Mouse (Mus musculus) large intestine, adult 2 months (tissue): ENCODE measurements around the gene Spsb1. TPM values are rescaled to one million over a fixed set of nuclear protein-coding genes. Genes with fewer than 3 reads are reported as not detected.

ENCODE experiments used
- DNase-seq: peaks from one replicate; pipeline ENCODE4 v3.0.0-alpha.2; 2012; ENCODE audit warnings: low read depth, low spot score
- WGBS: fragments of 180-500 bp; shearing (Covaris S2); methylation state at CpG from one replicate; pipeline ENCODE4 v1.1.7; 2018; 5-methylcytosine and 5-hydroxymethylcytosine counted together
- polyA plus RNA-seq: library from polyadenylated mRNA; depleted of rRNA; stranded (reverse); fragments of >200 nt; gene quantifications from 2 replicates; pipeline ENCODE4 v1.2.3, GENCODE M21; 2012

Gene Spsb1
- polyA plus RNA-seq, 1 experiment, result 21.5 TPM

- no peak for DNase-seq
- WGBS, result 53% methylated on average over 11 of the region's 11 CpGs
These were observed 61.2 kb downstream of the Spsb1 start for GRCm38 (mm10) chr4:149893611-149894151.

DNA sequence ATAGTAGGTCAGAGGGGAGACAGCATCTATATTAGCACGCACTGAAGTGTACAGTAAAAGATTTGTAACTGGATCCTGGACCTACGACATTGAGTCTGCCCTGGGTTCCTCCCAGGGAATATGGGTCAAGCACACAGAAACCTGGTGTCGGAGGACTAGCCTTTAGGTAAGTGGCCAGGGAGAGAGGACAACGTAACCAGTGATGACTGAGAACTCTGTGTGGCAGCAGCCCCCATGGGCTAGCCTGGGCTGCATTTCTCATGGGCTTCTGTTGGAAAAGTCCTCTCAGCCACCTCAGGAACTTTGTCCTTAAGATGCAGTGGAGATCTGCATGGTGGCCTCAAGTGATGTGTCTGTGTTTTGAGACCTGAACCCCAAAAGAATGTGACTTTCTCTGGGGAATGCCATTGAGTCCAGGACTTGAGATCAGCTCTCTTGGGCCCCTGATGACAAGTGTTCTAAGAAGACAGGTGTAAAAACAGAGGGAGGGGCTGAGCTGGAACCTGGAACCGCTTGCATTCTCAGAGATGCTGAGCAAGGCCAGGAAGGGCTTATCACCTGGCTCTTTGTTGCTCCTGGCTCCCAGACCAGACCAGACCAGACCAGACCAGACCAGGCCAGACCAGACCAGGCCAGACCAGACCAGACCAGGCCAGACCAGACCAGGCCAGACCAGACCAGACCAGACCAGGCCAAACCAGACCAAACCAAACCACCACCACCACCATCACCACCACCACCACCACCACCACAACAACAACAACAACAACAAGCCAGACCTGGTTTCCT, 63.5 kb downstream of the Spsb1 start:
- 94% methylated on average over 5 of the region's 5 CpGs for WGBS
- no peak for DNase-seq

DNA sequence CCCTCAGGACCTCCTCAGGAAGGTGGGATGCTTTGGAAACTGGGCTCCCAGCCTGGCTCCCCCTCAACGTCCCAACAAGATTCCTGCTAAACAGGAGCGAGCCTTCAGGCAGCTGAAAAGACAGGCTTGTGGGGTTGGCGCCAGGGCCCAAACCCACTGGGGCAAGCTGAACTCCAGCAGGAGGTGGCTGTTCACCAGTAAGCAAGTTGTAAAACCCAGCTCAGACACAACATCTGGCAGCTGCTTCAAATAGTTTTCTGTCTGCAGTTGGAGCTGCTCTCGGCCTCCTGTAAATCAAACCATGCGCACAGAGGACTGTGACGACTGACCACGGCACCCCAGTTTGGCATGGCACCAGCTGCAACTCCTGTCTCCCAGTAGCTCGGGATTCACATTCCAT, 64.3 kb downstream of the Spsb1 start:
- DNase-seq, result no peak
- WGBS, result 61% methylated on average over 8 of the region's 8 CpGs

DNA sequence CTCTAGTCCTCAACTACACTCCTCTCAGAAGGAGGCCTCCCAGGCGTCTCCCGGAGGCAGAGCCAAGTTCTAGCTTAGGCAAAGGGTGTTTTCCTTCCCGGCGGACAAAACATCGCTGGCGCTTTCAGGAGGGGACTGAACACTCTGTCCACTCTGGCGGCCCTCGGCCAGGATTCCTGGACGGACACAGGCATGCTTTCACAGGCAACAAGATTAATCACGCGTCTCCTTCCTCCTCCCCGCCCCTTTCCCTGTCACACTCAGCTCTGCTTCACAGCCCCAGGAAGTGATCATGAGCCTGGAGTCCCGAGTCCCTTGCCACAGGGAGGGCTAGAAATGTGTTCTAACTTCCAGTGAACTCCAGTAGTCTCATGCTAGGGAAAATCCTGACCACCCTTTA, 65.0 kb downstream of the Spsb1 start:
- 22% methylated on average over 13 of the region's 13 CpGs for WGBS
- DNase-seq, result no peak

GRCm38 (mm10) chr4:149888736-149889470, 65.9 kb downstream of the Spsb1 start:
- DNase-seq, result no peak
- 84% methylated on average over 20 of the region's 20 CpGs for WGBS

DNA sequence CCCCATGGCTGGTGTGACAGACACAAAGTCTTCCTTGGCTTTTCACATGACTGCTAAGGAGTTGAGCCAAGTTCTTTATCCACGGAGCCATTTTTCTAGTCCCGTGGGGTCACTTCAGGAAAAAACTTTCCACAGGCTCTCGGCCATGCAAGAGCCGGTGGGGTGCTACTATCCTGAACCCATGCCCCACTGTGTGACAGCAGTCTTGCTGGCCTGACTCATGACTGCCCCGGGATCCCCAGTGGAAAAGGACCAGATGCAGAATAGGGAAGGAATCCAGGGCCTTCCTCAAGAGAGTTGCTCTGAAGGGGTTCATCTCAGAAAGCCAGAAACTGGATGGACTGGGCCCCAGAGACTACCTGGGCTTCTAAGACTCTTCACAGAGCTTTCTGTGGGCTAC, 66.7 kb downstream of the Spsb1 start:
- DNase-seq, result no peak
- WGBS, result 64% methylated on average over 5 of the region's 5 CpGs

DNA sequence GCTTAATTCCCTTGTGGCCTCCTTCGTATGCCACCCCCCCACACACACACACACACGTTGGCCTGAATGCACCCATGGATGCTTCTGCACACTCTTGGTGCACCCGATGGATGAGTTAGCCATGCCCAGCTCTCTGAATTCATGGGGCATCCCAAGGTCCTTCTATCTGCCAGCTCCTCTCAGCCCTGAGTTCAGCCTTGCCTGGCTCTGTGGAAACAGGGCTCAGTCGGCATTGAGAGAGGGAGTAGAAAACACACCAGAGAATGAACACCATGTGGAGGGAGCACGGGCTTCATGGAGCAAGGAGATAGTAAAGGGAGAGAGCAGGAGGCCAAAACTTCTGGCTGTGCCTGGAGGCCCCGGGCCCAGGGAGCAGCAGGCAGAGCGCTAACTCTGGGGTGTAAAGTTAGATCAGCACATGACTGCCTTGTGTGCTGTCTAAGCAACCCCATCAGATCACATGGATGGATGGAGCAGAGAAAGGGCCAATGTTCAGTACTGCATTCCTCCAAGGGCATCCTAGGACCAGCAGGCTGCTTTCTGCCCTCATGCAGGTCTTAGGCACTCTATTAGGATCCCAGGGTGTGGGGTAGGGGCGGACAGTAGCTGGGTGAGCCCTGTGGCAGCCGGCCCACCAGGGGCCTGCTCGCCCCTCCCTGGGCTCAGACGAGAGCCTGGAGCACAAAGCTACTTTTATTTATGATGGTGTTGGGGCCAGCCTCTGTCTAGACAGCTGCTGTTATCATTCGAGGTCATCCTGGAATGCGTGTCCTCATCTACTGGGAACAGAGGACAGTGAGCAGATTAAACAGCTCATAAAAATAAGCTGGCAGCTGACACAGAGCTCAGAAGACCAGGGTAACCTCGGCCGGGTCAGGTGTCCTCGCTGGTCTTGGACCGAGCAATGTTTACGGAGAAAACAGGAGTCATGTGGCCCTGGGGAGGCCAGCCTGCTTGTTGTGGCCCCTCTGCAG, 68.3 kb downstream of the Spsb1 start:
- 45% methylated on average over 18 of the region's 18 CpGs for WGBS
- no peak for DNase-seq

GRCm38 (mm10) chr4:149883990-149884389, 70.9 kb downstream of the Spsb1 start:
- 36% methylated on average over 10 of the region's 10 CpGs for WGBS
- DNase-seq, result no peak

- DNase-seq, result no peak
- 79% methylated on average over 17 of the region's 17 CpGs for WGBS
These were observed 72.5 kb downstream of the Spsb1 start for GRCm38 (mm10) chr4:149882139-149882916.

- 75% methylated on average over 5 of the region's 5 CpGs for whole genome bisulfite sequencing
- no peak for DNase-seq
These were observed 73.9 kb downstream of the Spsb1 start for GRCm38 (mm10) chr4:149880908-149881307.

- DNase-seq, result no peak
- WGBS, result 87% methylated on average over 11 of the region's 11 CpGs
These were observed 74.9 kb downstream of the Spsb1 start for GRCm38 (mm10) chr4:149879980-149880379.

DNA sequence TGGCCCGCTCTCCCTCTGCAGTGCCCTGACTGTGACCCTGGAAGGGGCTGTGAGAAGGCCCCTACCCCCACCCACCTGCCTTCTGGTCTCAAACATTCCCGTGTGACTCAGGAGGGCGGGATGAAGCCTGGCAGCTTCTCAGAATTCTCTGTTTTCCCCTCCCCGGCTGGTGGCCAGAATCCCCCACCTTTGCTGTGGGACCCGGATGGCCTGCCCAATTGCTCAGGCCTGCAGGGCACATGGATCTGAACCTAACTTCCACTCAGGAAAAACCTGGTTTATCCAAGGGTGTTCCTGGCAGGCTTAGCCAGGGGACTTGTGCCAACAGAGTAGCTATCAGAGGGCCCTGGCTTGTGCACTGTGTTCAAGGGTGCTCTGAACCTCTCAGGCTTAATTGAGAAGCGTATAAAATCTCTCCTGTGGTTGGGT, 76.8 kb downstream of the Spsb1 start:
- WGBS, result 67% methylated on average over 6 of the region's 6 CpGs
- DNase-seq, result no peak

DNA sequence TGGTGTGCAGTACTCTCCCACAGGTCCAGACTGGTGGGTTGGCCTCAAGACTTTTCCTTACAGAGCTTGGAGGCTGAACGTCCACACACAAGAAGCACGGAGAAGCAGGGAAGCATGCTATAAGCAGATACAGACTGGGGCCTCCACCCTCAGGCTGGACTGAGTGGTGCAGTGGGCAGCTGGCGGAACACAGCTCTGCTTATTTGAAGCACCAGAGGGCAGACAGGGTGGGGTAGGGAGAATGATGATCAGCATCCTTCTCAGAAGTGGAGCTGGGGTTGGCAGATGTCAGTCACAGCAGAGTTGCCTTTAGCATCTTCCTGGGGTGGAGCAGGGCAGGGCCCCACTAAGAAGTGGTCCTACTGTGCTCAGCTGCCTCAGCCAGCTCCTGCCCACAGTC, 77.6 kb downstream of the Spsb1 start:
- no peak for DNase-seq
- WGBS, result 61% methylated on average over 3 of the region's 3 CpGs

DNA sequence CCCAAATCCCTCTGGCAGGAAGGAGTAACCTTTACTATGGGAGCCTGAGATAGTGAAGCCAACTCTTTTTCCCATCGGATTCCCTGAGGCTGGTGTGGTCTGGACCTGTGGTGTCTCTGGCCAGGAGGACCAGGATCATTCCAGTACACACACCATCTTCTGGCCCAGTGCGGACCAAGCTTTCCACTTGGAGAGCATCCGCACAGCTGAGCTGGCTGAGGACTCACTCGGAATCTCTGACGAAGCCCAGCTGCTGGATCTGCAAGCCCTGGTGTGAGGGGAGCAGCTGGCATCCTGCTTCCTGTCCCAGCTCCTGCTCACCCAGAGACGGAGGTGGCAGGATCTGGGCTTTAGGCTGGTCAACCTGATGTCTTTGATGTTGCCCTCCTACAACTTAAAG, 78.1 kb downstream of the Spsb1 start:
- WGBS, result 68% methylated on average over 6 of the region's 6 CpGs
- no peak for DNase-seq

DNA sequence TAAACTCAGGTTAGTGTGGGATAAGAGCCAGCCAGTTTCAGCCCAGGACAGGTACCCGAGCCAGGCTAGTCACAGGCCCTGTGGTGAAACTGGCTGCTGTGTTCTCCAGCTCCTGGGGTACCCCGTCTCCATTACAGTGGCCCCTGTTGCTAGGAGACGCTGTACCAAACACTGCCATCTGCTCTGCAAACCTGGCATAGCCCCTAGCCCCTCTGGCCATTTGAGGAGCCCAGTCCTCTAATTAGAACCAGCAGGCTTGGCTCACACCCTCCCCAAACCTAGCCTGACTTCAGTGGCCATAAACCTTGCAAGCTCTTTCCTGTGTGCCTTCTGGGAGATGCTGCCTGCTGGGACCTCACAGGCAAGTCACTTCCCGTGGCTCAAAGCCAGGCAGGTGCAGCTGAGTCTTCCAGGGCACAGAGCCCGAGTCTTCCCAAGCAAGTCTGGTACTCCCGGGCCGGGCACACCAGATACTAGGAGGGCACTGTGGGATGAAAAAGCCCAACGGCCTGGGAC, 78.8 kb downstream of the Spsb1 start:
- 45% methylated on average over 8 of the region's 8 CpGs for WGBS
- DNase-seq, result no peak

- no peak for DNase-seq
- WGBS, result 67% methylated on average over 6 of the region's 6 CpGs
These were observed 79.5 kb downstream of the Spsb1 start for GRCm38 (mm10) chr4:149875296-149875695.

GRCm38 (mm10) chr4:149872236-149872635, 82.6 kb downstream of the Spsb1 start:
- no peak for DNase-seq
- 61% methylated on average over 6 of the region's 6 CpGs for WGBS

DNA sequence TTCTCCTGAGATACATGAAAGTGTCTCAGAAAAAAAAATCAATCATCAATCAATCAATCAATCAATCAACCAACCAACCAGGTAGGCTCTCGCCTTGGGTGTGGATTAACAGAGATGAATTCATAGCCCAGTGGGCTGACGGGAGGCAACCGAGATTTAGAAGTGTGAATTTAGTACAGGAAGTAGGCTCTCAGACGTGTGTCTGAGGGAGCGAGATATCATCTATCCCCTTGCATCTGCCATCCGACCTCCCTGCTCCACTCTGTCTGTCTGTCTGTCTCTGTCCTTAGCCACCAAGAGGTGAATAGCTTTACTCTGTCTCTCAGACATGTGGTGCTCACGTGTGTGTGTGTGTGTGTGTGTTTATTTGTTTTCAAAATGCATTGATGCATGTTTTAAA, 83.3 kb downstream of the Spsb1 start:
- WGBS, result 67% methylated on average over 7 of the region's 7 CpGs
- DNase-seq, result no peak

DNA sequence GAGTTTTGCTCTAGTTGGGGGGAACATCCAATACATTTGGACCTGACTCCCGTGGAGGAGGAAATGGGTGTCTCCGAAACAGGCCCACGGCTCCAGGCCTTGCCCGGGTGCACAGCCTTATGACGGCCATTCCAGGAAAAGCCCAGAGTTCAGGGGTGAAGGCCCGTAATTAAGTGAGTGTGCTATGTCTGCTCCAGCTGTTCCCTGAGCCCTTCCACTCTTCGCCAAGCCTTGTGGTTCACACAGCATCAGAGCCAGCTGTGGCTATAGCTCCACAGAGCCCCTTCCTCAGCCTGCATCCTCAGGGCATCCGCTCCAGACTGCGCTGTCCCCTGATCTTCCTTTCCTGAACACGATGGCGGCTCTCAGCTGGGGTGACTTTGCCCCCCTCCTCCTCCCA, 83.8 kb downstream of the Spsb1 start:
- 74% methylated on average over 11 of the region's 11 CpGs for WGBS
- DNase-seq, result no peak
